ENCODE assay signal across 10 mouse cellular contexts in the genomic region with DNA sequence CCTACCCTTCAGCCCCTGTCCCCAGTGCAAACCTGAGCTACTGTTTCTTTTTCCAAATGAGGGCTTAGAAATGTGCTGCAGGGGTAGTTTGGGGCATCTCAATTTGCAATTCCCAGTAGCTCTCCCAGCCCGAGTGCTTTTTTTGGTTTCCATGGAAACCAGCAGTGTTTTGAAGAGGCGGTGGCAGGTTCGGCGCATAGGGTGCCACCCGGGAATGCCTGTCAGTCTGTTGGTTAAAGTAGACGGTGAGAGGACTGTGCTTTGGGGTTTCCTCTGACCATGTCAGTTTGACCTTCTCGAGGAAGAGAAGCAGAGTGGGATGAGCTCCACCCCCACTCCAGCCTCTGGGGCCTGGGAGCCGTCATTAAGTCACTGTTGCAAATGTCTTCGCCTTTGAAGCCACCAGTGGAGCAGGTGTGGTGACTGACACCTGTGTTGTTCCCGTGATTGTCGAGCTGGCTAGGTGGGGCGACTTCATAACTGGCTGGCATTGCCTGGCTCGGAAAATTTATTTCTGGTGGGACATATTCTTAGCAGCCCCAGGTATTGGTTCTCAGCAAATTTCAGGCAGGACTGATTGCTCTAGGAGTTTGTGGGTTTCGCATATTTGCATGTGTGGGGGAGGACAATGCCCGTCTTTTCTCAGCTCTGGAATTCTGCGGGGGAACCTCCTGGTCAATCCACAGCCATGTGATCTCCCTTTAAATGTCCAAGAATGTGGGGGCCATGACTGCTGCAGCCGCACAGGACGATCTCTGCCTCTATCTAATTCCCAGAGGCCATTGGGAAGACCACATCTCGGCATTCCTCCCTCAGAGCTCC. TPM values are rescaled to one million over a fixed set of nuclear protein-coding genes. Genes with fewer than 3 reads are reported as not detected.
DNase-seq lines count a peak whose midpoint lies in the region; ATAC-seq and TF ChIP-seq lines count a peak whose summit lies in the region.
"Had no signal": no experiment of that assay in that cellular context is flagged by ENCODE, and none has a peak within 500 bp of the region (broad histone marks: within the 10 kb centered on the region; RNA-seq: fewer than 3 reads in every experiment).

No protein-coding gene starts in this region.

- H3K4me2 ChIP-seq in midbrain, embryonic 14.5 days (ENCODE audit: low read length), result peak overlapping the region; percentile 48

- peak overlapping the region; percentile 20 for H3K4me3 ChIP-seq in hindbrain, embryonic 10.5 days
- H3K4me3 ChIP-seq in midbrain, embryonic 14.5 days (replicated peaks; ENCODE audit: low read depth, low read length), result no peak overlapping the region

- no peak overlapping the region; the same call in 1 of the 2 replicates for H3K9ac ChIP-seq in midbrain, embryonic 14.5 days (replicated peaks; ENCODE audit: low read length)

- WGBS in hindbrain, embryonic 10.5 days, result 16% methylated on average over 19 of the region's 19 CpGs
- WGBS in midbrain, embryonic 14.5 days, result 8% methylated on average over 19 of the region's 19 CpGs

- H3K9me3 ChIP-seq in hindbrain, embryonic 10.5 days, result no peaks in the 10 kb centered on the region; the same call in 1 of the 2 replicates
- no peaks in the 10 kb centered on the region for H3K9me3 ChIP-seq in midbrain, embryonic 14.5 days (ENCODE audit: control insufficient read depth, low read length)

- H3K27me3 ChIP-seq in hindbrain, embryonic 10.5 days (ENCODE audit: insufficient read depth, poor library complexity, severe bottlenecking), result peaks cover 10% of the 10 kb centered on the region; the same call in 1 of the 2 replicates
- H3K27me3 ChIP-seq in midbrain, embryonic 14.5 days (ENCODE audit: control insufficient read depth, insufficient read depth, low read length), result no peaks in the 10 kb centered on the region

- peak overlapping the region; percentile 62 for H3K27ac ChIP-seq in hindbrain, embryonic 10.5 days
- H3K27ac ChIP-seq in midbrain, embryonic 14.5 days (replicated peaks; ENCODE audit: low read depth, low read length), result peak overlapping the region; percentile 85

- TF ChIP-seq CTCF in brain, embryonic 14.5 days (IDR thresholded peaks at IDR 0.05; ENCODE audit: borderline replicate concordance, extremely low read depth, insufficient read depth, insufficient read length), result no peak

- ATAC-seq in midbrain, embryonic 14.5 days (ENCODE audit: low FRiP score, low TSS enrichment), result peak; percentile 69; the same call in 1 of the 2 replicates

- peak; percentile 67 for DNase-seq in ES-CJ7 (ENCODE audit: low read depth, low spot score)
- DNase-seq in brain, embryonic 14.5 days (ENCODE audit: low read depth), result peak; percentile 93
- peak; percentile 66 for DNase-seq in hindbrain, embryonic 10.5 days (ENCODE audit: low spot score)
- peak; percentile 91 for DNase-seq in midbrain, embryonic 14.5 days
- no peak for DNase-seq in urinary bladder, postnatal 25 days (ENCODE audit: low spot score)
- DNase-seq in cerebellum, adult 11 months, result no peak
- DNase-seq in cerebellum, postnatal 14 days, result no peak
- no peak for DNase-seq in adrenal gland, postnatal 4 days (ENCODE audit: low spot score in 2 of 2)

- TF ChIP-seq POLR2A in brain, embryonic 14.5 days (IDR thresholded peaks at IDR 0.05; ENCODE audit: borderline replicate concordance, extremely low read depth, insufficient read depth, insufficient read length, poor library complexity, severe bottlenecking), result no peak

- H3K4me1 ChIP-seq in hindbrain, embryonic 10.5 days (replicated peaks), result peaks cover 39% of the 10 kb centered on the region
- H3K4me1 ChIP-seq in midbrain, embryonic 14.5 days (ENCODE audit: control insufficient read depth, insufficient read depth, low read length), result peaks cover 50% of the 10 kb centered on the region

- H3K36me3 ChIP-seq in hindbrain, embryonic 10.5 days, result no peaks in the 10 kb centered on the region
- H3K36me3 ChIP-seq in midbrain, embryonic 14.5 days (ENCODE audit: control insufficient read depth, insufficient read depth, low read length), result no peaks in the 10 kb centered on the region

RNA-seq across cellular contexts. Expression of gene Asphd2, which starts 17.1 kb away (rescaled TPM):
- polyA plus RNA-seq in brain, embryonic 14.5 days (2012; rRNA removed), result 120 and 140 TPM in 2 replicates
- polyA plus RNA-seq in hindbrain, embryonic 10.5 days (2016; fragmentation: Nextera tagmentation; extraction: Ambion mirVana), result 19.3 and 24.8 TPM in 2 replicates
- polyA plus RNA-seq in midbrain, embryonic 14.5 days (2014; fragmentation: Nextera tagmentation; extraction: Ambion mirVana), result 91.5 and 103 TPM in 2 replicates
- 1 to 10 TPM; 9.5 to 9.9 TPM for total RNA-seq in adrenal gland, postnatal 4 days (2021)

RNA-seq across cellular contexts. Expression of gene Gm6588, which starts 37.5 kb away (rescaled TPM):
- polyA plus RNA-seq in brain, embryonic 14.5 days (2012; rRNA removed), result not detected in 2 replicates
- 0.14 TPM in 1 of 2 replicates, not detected in the other for polyA plus RNA-seq in hindbrain, embryonic 10.5 days (2016; fragmentation: Nextera tagmentation; extraction: Ambion mirVana)
- 0.26 and 0.61 TPM in 2 replicates for polyA plus RNA-seq in midbrain, embryonic 14.5 days (2014; fragmentation: Nextera tagmentation; extraction: Ambion mirVana)
- total RNA-seq in adrenal gland, postnatal 4 days (2021), result not detected
- polyA plus RNA-seq: heart, embryonic 14.5 days; lung, embryonic 16.5 days had no signal

RNA-seq across cellular contexts. Expression of gene Gm6583, which starts 55.9 kb away (rescaled TPM):
- polyA plus RNA-seq in brain, embryonic 14.5 days (2012; rRNA removed), result not detected in 2 replicates
- polyA plus RNA-seq in hindbrain, embryonic 10.5 days (2016; fragmentation: Nextera tagmentation; extraction: Ambion mirVana), result 0.14 and 0.30 TPM in 2 replicates
- 0.12 and 0.26 TPM in 2 replicates for polyA plus RNA-seq in midbrain, embryonic 14.5 days (2014; fragmentation: Nextera tagmentation; extraction: Ambion mirVana)
- under 1 TPM in 1 of 2 experiments, not detected in 1; 0.23 TPM for total RNA-seq in adrenal gland, postnatal 4 days (2021)
- polyA plus RNA-seq: heart, embryonic 14.5 days had no signal

Comparison
In these comparisons a context has a peak if more than half of its experiments do, and no peak if none do; other contexts are left out.
1. DNase-seq: peak in ES-CJ7 (single experiment), brain, embryonic 14.5 days (single experiment), hindbrain, embryonic 10.5 days (single experiment) and midbrain, embryonic 14.5 days (single experiment); none in urinary bladder, postnatal 25 days (single experiment), cerebellum, adult 11 months (single experiment), cerebellum, postnatal 14 days (0 of 2) and adrenal gland, postnatal 4 days (0 of 2).